Mouse (Mus musculus): ENCODE measurements around the gene Apbb1ip. TPM values are rescaled to one million over a fixed set of nuclear protein-coding genes. Genes with fewer than 3 reads are reported as not detected.

The Apbb1ip gene
- polyA plus RNA-seq, 1 experiment from 2014 or later: 1.2 TPM

DNA sequence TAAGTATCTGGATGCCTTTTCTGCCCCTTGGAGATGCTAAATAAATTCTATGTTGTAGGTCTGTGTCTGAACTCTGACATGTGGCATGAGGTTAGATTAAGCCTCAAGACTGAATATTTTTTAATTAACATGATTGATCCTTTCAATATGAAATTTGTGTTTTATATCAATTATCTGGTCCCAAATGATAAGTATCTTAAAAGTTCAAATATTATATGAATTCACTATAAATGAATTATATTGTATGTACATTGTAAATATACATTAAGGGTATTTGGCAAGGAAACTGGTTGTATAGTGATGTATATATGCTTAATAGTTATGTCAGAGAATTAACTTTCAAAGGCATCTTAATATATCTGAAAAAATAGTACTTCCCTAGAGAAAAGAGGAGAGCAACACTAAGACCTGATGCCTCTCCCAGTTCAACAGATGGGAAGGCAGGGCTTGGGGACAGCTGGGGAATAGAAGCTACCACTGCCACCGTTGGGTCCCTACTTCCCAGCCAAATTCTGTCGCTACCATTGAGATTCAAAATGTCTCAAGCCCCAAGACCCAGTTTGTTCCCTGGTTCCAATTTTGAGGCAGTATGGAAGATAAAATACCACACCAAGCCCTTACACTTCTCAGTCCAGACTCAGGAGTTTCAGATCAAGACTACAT, 2.8 kb downstream of the Apbb1ip start:
- Histone ChIP-seq H3K27ac (replicated peaks) (no peak overlapping the region), H3K4me2 (no peak overlapping the region), H3K4me3 (no peak overlapping the region), H3K9me3 (no peaks in the 10 kb centered on the region), H3K27me3 (peaks cover 20% of the 10 kb centered on the region), H3K9ac (no peak overlapping the region), H3K4me1 (replicated peaks) (peaks cover 8% of the 10 kb centered on the region), H3K36me3 (no peaks in the 10 kb centered on the region)
- no peak for ATAC-seq (ENCODE audit: low read depth)
- 63% methylated on average over 2 of the region's 2 CpGs for WGBS

- no peak overlapping the region for H3K27ac ChIP-seq (replicated peaks)
- H3K27me3 ChIP-seq: peaks cover 20% of the 10 kb centered on the region
- no peak for ATAC-seq (ENCODE audit: low read depth)
- no peaks in the 10 kb centered on the region for H3K9me3 ChIP-seq
- H3K4me1 ChIP-seq (replicated peaks): peaks cover 8% of the 10 kb centered on the region
- no peak overlapping the region for H3K4me3 ChIP-seq
- H3K36me3 ChIP-seq: no peaks in the 10 kb centered on the region
- H3K9ac ChIP-seq: no peak overlapping the region
- WGBS: 97% methylated on average over 3 of the region's 3 CpGs
- H3K4me2 ChIP-seq: no peak overlapping the region
Observed at GRCm38 (mm10) chr2:22777757-22778156, 3.9 kb downstream of the Apbb1ip start.

GRCm38 (mm10) chr2:22780884-22781283, 7.0 kb downstream of the Apbb1ip start:
- WGBS: 62% methylated on average over 1 of the region's 1 CpGs
- no peaks in the 10 kb centered on the region for H3K36me3 ChIP-seq
- no peaks in the 10 kb centered on the region for H3K27me3 ChIP-seq
- no peak overlapping the region for H3K9ac ChIP-seq
- ATAC-seq (ENCODE audit: low read depth): no peak
- no peak overlapping the region for H3K4me2 ChIP-seq
- no peak overlapping the region for H3K4me3 ChIP-seq
- H3K9me3 ChIP-seq: no peaks in the 10 kb centered on the region
- H3K4me1 ChIP-seq (replicated peaks): no peaks in the 10 kb centered on the region
- no peak overlapping the region for H3K27ac ChIP-seq (replicated peaks)

DNA sequence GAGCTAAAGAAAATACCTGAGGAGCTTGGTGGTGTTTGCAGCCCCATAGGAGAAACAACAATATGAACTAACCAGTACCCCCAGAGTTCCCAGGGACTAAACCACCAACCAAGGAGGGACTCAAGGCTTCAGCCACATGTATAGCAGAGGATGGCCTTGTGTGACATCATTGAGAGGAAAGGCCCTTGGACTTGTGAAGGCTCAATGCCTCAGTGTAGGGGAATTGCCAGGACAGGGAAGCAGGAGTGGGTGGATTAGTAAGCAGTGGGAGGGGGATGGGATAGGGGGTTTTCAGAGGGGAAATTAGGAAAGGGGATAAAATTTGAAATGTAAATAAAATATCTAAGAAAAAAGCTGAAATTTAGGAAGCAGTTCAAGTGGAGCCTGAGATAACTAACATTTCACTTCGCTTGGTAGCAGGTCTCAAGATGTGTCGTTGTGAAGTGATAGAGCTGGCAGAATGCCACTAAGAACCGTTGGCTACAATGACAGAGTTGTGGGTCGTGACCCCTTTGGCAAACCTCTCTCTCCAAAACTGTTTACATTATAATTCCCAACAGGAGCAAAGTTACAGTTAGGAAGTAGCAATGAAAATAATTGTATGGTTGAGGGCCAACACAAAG, 7.6 kb downstream of the Apbb1ip start:
- no peaks in the 10 kb centered on the region for H3K36me3 ChIP-seq
- ATAC-seq (ENCODE audit: low read depth): no peak
- no peak overlapping the region for H3K4me2 ChIP-seq
- no peak overlapping the region for H3K9ac ChIP-seq
- H3K9me3 ChIP-seq: no peaks in the 10 kb centered on the region
- H3K27ac ChIP-seq (replicated peaks): no peak overlapping the region
- H3K4me1 ChIP-seq (replicated peaks): no peaks in the 10 kb centered on the region
- WGBS: 73% methylated on average over 4 of the region's 4 CpGs
- H3K4me3 ChIP-seq: no peak overlapping the region
- no peaks in the 10 kb centered on the region for H3K27me3 ChIP-seq

GRCm38 (mm10) chr2:22782057-22782456, 8.2 kb downstream of the Apbb1ip start:
- Histone ChIP-seq H3K4me2 (no peak overlapping the region), H3K4me1 (replicated peaks) (no peaks in the 10 kb centered on the region), H3K36me3 (no peaks in the 10 kb centered on the region), H3K4me3 (no peak overlapping the region), H3K9me3 (no peaks in the 10 kb centered on the region), H3K27me3 (no peaks in the 10 kb centered on the region), H3K27ac (replicated peaks) (no peak overlapping the region), H3K9ac (no peak overlapping the region)
- ATAC-seq (ENCODE audit: low read depth): no peak
- 92% methylated on average over 3 of the region's 3 CpGs for WGBS

DNA sequence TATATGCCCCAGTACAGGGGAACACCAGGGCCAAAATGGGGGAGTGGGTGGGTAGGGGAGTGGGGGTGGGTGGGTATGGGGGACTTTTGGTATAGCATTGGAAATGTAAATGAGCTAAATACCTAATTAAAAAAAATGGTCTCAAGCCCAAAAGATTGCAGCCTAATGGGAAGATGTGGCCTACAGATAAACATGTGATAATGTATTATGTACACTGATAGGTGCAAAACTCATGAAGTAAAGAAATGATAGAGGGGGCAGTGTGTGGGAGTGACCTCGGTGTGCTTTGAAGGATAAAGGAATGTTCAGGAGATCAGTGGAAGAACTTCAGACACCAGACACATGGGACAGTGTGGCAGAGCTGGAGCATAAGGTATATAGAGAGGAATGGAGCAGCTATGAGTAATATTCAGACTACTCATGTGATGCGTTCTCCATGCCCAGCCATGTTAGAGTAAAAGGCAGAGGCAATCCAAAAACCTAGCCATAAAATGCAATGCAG, 9.3 kb downstream of the Apbb1ip start:
- Histone ChIP-seq H3K36me3 (no peaks in the 10 kb centered on the region), H3K27ac (replicated peaks) (no peak overlapping the region), H3K9ac (no peak overlapping the region), H3K9me3 (no peaks in the 10 kb centered on the region), H3K4me2 (no peak overlapping the region), H3K27me3 (no peaks in the 10 kb centered on the region), H3K4me3 (no peak overlapping the region), H3K4me1 (replicated peaks) (no peaks in the 10 kb centered on the region)
- no peak for ATAC-seq (ENCODE audit: low read depth)
- 84% methylated on average over 2 of the region's 2 CpGs for WGBS

GRCm38 (mm10) chr2:22784186-22784585, 10.3 kb downstream of the Apbb1ip start:
- Histone ChIP-seq H3K4me2 (no peak overlapping the region), H3K9ac (no peak overlapping the region), H3K27me3 (no peaks in the 10 kb centered on the region), H3K4me3 (no peak overlapping the region), H3K27ac (replicated peaks) (no peak overlapping the region), H3K9me3 (no peaks in the 10 kb centered on the region), H3K4me1 (replicated peaks) (no peaks in the 10 kb centered on the region), H3K36me3 (no peaks in the 10 kb centered on the region)
- 76% methylated on average over 3 of the region's 3 CpGs for WGBS
- no peak for ATAC-seq (ENCODE audit: low read depth)

- no peak for ATAC-seq (ENCODE audit: low read depth)
- H3K27me3 ChIP-seq: no peaks in the 10 kb centered on the region
- 66% methylated on average over 1 of the region's 1 CpGs for WGBS
- no peaks in the 10 kb centered on the region for H3K36me3 ChIP-seq
- no peaks in the 10 kb centered on the region for H3K9me3 ChIP-seq
- H3K4me1 ChIP-seq (replicated peaks): no peaks in the 10 kb centered on the region
- no peak overlapping the region for H3K27ac ChIP-seq (replicated peaks)
- H3K4me2 ChIP-seq: no peak overlapping the region
- no peak overlapping the region for H3K4me3 ChIP-seq
- H3K9ac ChIP-seq: no peak overlapping the region
Observed at GRCm38 (mm10) chr2:22784771-22785170, 10.9 kb downstream of the Apbb1ip start.

GRCm38 (mm10) chr2:22788658-22789057, 14.8 kb downstream of the Apbb1ip start:
- H3K9ac ChIP-seq: no peak overlapping the region
- no peak overlapping the region for H3K27ac ChIP-seq (replicated peaks)
- no peak for ATAC-seq (ENCODE audit: low read depth)
- H3K36me3 ChIP-seq: no peaks in the 10 kb centered on the region
- no peak overlapping the region for H3K4me3 ChIP-seq
- H3K9me3 ChIP-seq: no peaks in the 10 kb centered on the region
- H3K27me3 ChIP-seq: no peaks in the 10 kb centered on the region
- no peak overlapping the region for H3K4me2 ChIP-seq
- no peaks in the 10 kb centered on the region for H3K4me1 ChIP-seq (replicated peaks)
- WGBS: 93% methylated on average over 2 of the region's 2 CpGs

- WGBS: 67% methylated on average over 1 of the region's 1 CpGs
- no peak for ATAC-seq (ENCODE audit: low read depth)
- H3K4me3 ChIP-seq: no peak overlapping the region
Observed at GRCm38 (mm10) chr2:22789576-22789975, 15.7 kb downstream of the Apbb1ip start.

GRCm38 (mm10) chr2:22790435-22790834, 16.5 kb downstream of the Apbb1ip start:
- H3K9ac ChIP-seq: no peak overlapping the region
- H3K4me2 ChIP-seq: no peak overlapping the region
- H3K4me1 ChIP-seq (replicated peaks): no peaks in the 10 kb centered on the region
- H3K27ac ChIP-seq (replicated peaks): no peak overlapping the region
- no peak for ATAC-seq (ENCODE audit: low read depth)
- 55% methylated on average over 1 of the region's 1 CpGs for WGBS
- H3K4me3 ChIP-seq: no peak overlapping the region
- no peaks in the 10 kb centered on the region for H3K27me3 ChIP-seq
- H3K9me3 ChIP-seq: peaks cover under 1% of the 10 kb centered on the region; the same call in 1 of the 2 replicates
- no peaks in the 10 kb centered on the region for H3K36me3 ChIP-seq

More at GRCm38 (mm10) chr2:22789576-22789975, 15.7 kb downstream of the Apbb1ip start:
- Histone ChIP-seq H3K9ac (no peak overlapping the region), H3K4me1 (replicated peaks) (no peaks in the 10 kb centered on the region), H3K36me3 (no peaks in the 10 kb centered on the region), H3K27ac (replicated peaks) (no peak overlapping the region), H3K4me2 (no peak overlapping the region), H3K27me3 (no peaks in the 10 kb centered on the region), H3K9me3 (no peaks in the 10 kb centered on the region)

DNA sequence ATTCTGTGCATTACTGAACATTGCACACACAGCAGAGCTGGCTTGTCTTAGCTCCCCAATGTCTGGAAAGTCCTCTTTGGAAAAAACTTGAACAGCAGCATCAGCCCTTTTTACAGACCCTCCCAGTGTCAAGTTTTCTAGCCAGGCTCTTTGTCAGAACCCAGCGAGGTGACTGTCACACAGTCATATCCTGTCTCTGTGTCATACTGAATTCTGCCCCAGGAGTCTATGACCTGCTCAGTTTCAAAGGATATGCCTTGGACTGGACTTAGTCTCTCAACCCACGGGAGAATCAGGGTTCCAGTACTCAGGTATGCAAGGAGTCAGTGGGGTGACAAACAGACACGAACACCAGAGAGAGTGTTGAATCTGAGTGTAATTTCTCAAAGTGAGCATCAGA, 21.2 kb downstream of the Apbb1ip start:
- Histone ChIP-seq H3K4me3 (no peak overlapping the region), H3K27ac (replicated peaks) (no peak overlapping the region), H3K27me3 (no peaks in the 10 kb centered on the region), H3K9me3 (peaks cover 7% of the 10 kb centered on the region), H3K36me3 (no peaks in the 10 kb centered on the region), H3K9ac (no peak overlapping the region), H3K4me2 (no peak overlapping the region), H3K4me1 (replicated peaks) (no peaks in the 10 kb centered on the region)
- ATAC-seq (ENCODE audit: low read depth): no peak
- WGBS: 80% methylated on average over 3 of the region's 3 CpGs

DNA sequence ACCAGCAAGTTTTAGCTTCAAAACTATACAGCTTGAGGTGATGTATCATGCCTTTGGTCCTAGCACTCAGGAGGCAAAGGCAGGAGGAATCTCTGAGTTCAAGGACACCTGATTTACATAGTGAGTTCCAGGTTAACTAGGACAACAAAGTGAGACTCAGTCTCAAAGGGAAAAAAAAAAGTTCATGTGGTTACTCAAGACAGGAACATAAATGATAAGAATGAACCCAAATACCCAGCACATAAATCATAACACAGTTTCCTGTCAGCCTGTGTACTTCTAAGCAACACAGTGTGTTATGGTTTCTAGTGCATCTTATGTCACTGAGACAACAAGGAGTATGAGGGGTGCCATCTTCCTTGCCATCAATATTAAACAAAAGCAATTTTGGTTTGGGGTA, 22.6 kb downstream of the Apbb1ip start:
- no peak overlapping the region for H3K9ac ChIP-seq
- no peak for ATAC-seq (ENCODE audit: low read depth)
- H3K27me3 ChIP-seq: no peaks in the 10 kb centered on the region

More for the DNA sequence above, 22.6 kb downstream of the Apbb1ip start:
- Histone ChIP-seq H3K36me3 (no peaks in the 10 kb centered on the region), H3K4me3 (no peak overlapping the region), H3K27ac (replicated peaks) (no peak overlapping the region), H3K9me3 (peaks cover 7% of the 10 kb centered on the region), H3K4me1 (replicated peaks) (no peaks in the 10 kb centered on the region), H3K4me2 (no peak overlapping the region)
